Mouse (Mus musculus): Measurements from ENCODE around the gene Tars2.

DNA sequence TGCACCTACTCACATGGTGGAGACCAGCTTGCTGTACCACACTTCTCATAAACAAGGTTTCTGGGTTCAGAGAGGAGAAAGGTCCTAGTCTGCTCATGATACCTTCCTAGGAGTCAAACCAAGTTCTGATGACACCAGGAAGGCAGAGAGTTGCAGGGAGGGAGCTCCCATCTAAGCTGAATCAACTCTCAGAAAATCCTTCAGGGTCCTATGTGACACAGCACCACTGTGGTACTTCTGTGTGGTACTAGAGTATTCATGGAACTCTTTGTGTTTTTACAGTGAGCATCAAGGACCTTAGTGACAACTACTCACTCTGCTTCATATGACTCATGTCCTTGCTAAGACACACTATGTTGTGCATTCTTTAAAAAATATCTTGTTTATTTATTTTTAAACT is 650 bp upstream of the Tars2 start:
- TF ChIP-seq CTCF (IDR thresholded peaks at IDR 0.05; ENCODE audit: control insufficient read depth, insufficient read depth, low read length) (no peak), POLR2A (IDR thresholded peaks at IDR 0.05; ENCODE audit: borderline replicate concordance, control insufficient read depth, low read depth, low read length) (no peak)

Measured in bone marrow, adult 2 months (tissue).